13 mouse cellular contexts compared by ENCODE assay signal in genomic region chr13:56658931-56659330, GRCm38 (mm10).
"Had no signal": no experiment of that assay in that cellular context is flagged by ENCODE, and none has a peak within 500 bp of the region (broad histone marks: within the 10 kb centered on the region; RNA-seq: fewer than 3 reads in every experiment).

No protein-coding gene starts in this region.

- H3K36me3 ChIP-seq: kidney, embryonic 15.5 days; liver, embryonic 15.5 days; midbrain, embryonic 15.5 days; neural tube, embryonic 12.5 days had no signal

- H3K27ac ChIP-seq: kidney, embryonic 15.5 days; liver, embryonic 15.5 days; macrophage; midbrain, embryonic 15.5 days; neural tube, embryonic 12.5 days had no signal

- DNase-seq: kidney, adult 2 months; kidney, postnatal 25 days; left cerebral cortex, postnatal 4 days; thymus, adult 2 months; thymus, postnatal 25 days had no signal

- H3K9ac ChIP-seq: kidney, embryonic 15.5 days; liver, embryonic 15.5 days; midbrain, embryonic 15.5 days; neural tube, embryonic 12.5 days had no signal

- H3K4me1 ChIP-seq: liver, embryonic 15.5 days; midbrain, embryonic 15.5 days; neural tube, embryonic 12.5 days had no signal

- H3K4me2 ChIP-seq: kidney, embryonic 15.5 days; liver, embryonic 11.5 days; liver, embryonic 15.5 days; midbrain, embryonic 11.5 days; midbrain, embryonic 15.5 days; neural tube, embryonic 12.5 days had no signal

- ATAC-seq: intestine, embryonic 16.5 days; midbrain, embryonic 15.5 days had no signal

- H3K27me3 ChIP-seq: kidney, embryonic 15.5 days; liver, embryonic 15.5 days; midbrain, embryonic 15.5 days; neural tube, embryonic 12.5 days had no signal

- H3K4me3 ChIP-seq: kidney, embryonic 15.5 days; liver, embryonic 15.5 days; midbrain, embryonic 15.5 days; neural tube, embryonic 12.5 days had no signal

- H3K9me3 ChIP-seq: kidney, embryonic 15.5 days; liver, embryonic 15.5 days; midbrain, embryonic 15.5 days; neural tube, embryonic 12.5 days had no signal
